In the genomic region with DNA sequence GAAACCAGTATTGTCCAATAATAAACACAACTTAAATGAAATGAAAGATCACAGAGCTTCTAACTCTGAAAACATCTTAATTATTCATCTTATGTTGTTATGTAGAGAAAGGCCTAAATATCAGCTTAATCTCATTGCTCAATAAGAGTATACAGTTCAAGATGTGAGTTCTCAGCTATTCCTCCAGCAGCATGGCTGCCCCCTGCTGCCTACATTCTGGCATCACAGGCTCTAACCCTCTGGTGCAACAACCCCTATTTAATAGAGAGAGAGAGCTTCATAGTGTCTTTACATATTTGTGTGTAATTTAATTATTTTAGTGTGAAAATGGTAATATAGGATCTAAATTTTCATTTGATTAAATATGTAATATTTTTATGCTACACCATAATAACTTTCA, we compare ENCODE assay signal across 11 mouse cellular contexts.
A peak's percentile ranks its signal among the peaks of the same experiment; 100 is the strongest.
DNase-seq lines count a peak whose midpoint lies in the region; TF ChIP-seq lines count a peak whose summit lies in the region.
"Had no signal": no experiment of that assay in that cellular context is flagged by ENCODE, and none has a peak within 500 bp of the region (broad histone marks: within the 10 kb centered on the region; RNA-seq: fewer than 3 reads in every experiment).

No protein-coding gene starts in this region.

- H3K36me3 ChIP-seq in ES-E14 (ENCODE audit: control insufficient read depth, insufficient read depth, low read length, poor library complexity, severe bottlenecking): no peaks in the 10 kb centered on the region
- no peaks in the 10 kb centered on the region for H3K36me3 ChIP-seq in limb, embryonic 10.5 days
- no peaks in the 10 kb centered on the region for H3K36me3 ChIP-seq in heart, adult 2 months (ENCODE audit: control insufficient read depth, insufficient read depth, low read length)

- intact Hi-C loops in heart, adult 2 months (cut with DNase I): no loop called here

- no peaks in the 10 kb centered on the region for H3K27me3 ChIP-seq in limb, embryonic 10.5 days (ENCODE audit: low read depth, poor library complexity, severe bottlenecking)
- H3K27me3 ChIP-seq in heart, adult 2 months (ENCODE audit: control insufficient read depth, insufficient read depth, low read length): no peaks in the 10 kb centered on the region

- DNase-seq in kidney, adult 18-20 months: peak; percentile 6
- no peak for DNase-seq in kidney, adult 11 months
- peak; percentile 6 for DNase-seq in 3T3-L1 (ENCODE audit: low read depth, low spot score)
- DNase-seq in ES-E14 (ENCODE audit: low read depth, low spot score): peak; percentile 22
- DNase-seq in embryo, embryonic 11.5 days (ENCODE audit: low read depth, low spot score): peak; percentile 3
- DNase-seq in limb, embryonic 10.5 days (ENCODE audit: low spot score): no peak
- DNase-seq in heart, adult 2 months: no peak
- DNase-seq in cerebellum, adult 9-11 months: no peak
- DNase-seq: gastrocnemius, postnatal 36 days; layer of hippocampus, adult 9-11 months; lung, postnatal 14 days had no signal

- no peaks in the 10 kb centered on the region for H3K4me1 ChIP-seq in ES-E14 (ENCODE audit: control insufficient read depth in 2 of 2, insufficient read depth in 2 of 2, low read length in 2 of 2, poor library complexity in 1 of 2)
- H3K4me1 ChIP-seq in limb, embryonic 10.5 days: no peaks in the 10 kb centered on the region
- no peaks in the 10 kb centered on the region for H3K4me1 ChIP-seq in heart, adult 2 months (ENCODE audit: control insufficient read depth, insufficient read depth, low read length)

- no peaks in the 10 kb centered on the region for H3K79me2 ChIP-seq in heart, adult 2 months (replicated peaks; ENCODE audit: control insufficient read depth, insufficient read depth, low read length)

- in situ Hi-C loops in ES-E14 (cut with MboI; ENCODE audit: low sequenced_read_pairs in 2 of 2, unreplicated experiment in 2 of 2): no loop called here

- H3K9ac ChIP-seq in ES-E14 (ENCODE audit: insufficient read depth, low read depth, low read length, poor library complexity, severe bottlenecking): no peak overlapping the region
- no peak overlapping the region for H3K9ac ChIP-seq in heart, adult 2 months (ENCODE audit: low read depth, low read length)

- TF ChIP-seq CTCF in heart, adult 2 months (IDR thresholded peaks at IDR 0.05): no peak

- no peak for TF ChIP-seq EP300 in heart, adult 2 months (IDR thresholded peaks at IDR 0.05; ENCODE audit: insufficient read depth, low read depth, low read length)

- H3K27ac ChIP-seq in ES-E14 (ENCODE audit: insufficient read depth, low read depth, low read length, poor library complexity, severe bottlenecking): no peak overlapping the region
- H3K27ac ChIP-seq in limb, embryonic 10.5 days: no peak overlapping the region
- H3K27ac ChIP-seq in heart, adult 2 months: no peak overlapping the region

- no peak overlapping the region for H3K4me3 ChIP-seq in ES-E14 (ENCODE audit: insufficient read depth in 1 of 2, low read depth in 1 of 2, low read length in 2 of 2, poor library complexity in 1 of 2, severe bottlenecking in 1 of 2)
- H3K4me3 ChIP-seq in limb, embryonic 10.5 days: no peak overlapping the region
- no peak overlapping the region for H3K4me3 ChIP-seq in heart, adult 2 months

- no peak for TF ChIP-seq POLR2A in heart, adult 2 months (IDR thresholded peaks at IDR 0.05; ENCODE audit: insufficient read depth, low read depth, low read length)

- no peaks in the 10 kb centered on the region for H3K9me3 ChIP-seq in ES-E14 (ENCODE audit: control insufficient read depth, insufficient read depth, low read depth, low read length)
- no peaks in the 10 kb centered on the region for H3K9me3 ChIP-seq in limb, embryonic 10.5 days (replicated peaks)

TF ChIP-seq in ES-E14, 5 proteins besides CTCF, POLR2A, EP300 and RAD21:
- TF ChIP-seq ZNF384 (IDR thresholded peaks at IDR 0.05; ENCODE audit: low read depth, low read length): no peak
- no peak for TF ChIP-seq CHD2 (IDR thresholded peaks at IDR 0.05; ENCODE audit: low read depth, low read length)
- TF ChIP-seq HCFC1 (IDR thresholded peaks at IDR 0.05; ENCODE audit: borderline replicate concordance, insufficient read depth, low read length): no peak
- no peak for TF ChIP-seq MAFK (IDR thresholded peaks at IDR 0.05; ENCODE audit: insufficient read depth, low read depth, low read length)
- TF ChIP-seq ZC3H11A (IDR thresholded peaks at IDR 0.05; ENCODE audit: borderline replicate concordance, low read depth, low read length): 0 out of 2 replicates have a peak, but pooled peaks have one; percentile 12

Comparison
In these comparisons a context has a peak if more than half of its experiments do, and no peak if none do; other contexts are left out.
1. DNase-seq: peak in kidney, adult 18-20 months (single experiment), 3T3-L1 (single experiment), ES-E14 (single experiment) and embryo, embryonic 11.5 days (single experiment); none in kidney, adult 11 months (single experiment), limb, embryonic 10.5 days (single experiment), heart, adult 2 months (0 of 2) and cerebellum, adult 9-11 months (single experiment).